Mouse (Mus musculus) embryonic fibroblast, embryonic 13.5 days (primary cell): ENCODE results near the gene Fam166b.

ENCODE experiments used
- CTCF ChIP-seq: IDR thresholded peaks from 2 replicates; pipeline ENCODE4 v1.5.1; 2011; ENCODE audit warnings: mild to moderate bottlenecking, control low read depth, low read length, moderate library complexity, borderline replicate concordance; ENCODE audit not compliant: insufficient read depth
- POLR2A ChIP-seq: IDR thresholded peaks from 2 replicates; pipeline ENCODE4 v1.6.1; 2011; ENCODE audit warnings: low read depth, mild to moderate bottlenecking, control low read depth, low read length, moderate library complexity

GRCm38 (mm10) chr4:43384083-43384460, 44.9 kb downstream of the Fam166b start:
- TF ChIP-seq POLR2A (peak; percentile 33; the same call in 1 of the 2 replicates), CTCF (no peak)
